Mouse (Mus musculus): ENCODE data around the gene Tpcn2. TPM values are rescaled to one million over a fixed set of nuclear protein-coding genes. Genes with fewer than 3 reads are reported as not detected.

Tpcn2 gene
- total and polyA plus RNA-seq, 3 experiments, result 1.9 to 7.9 (median 3.0) TPM

- peak overlapping the region; percentile 30 for H3K27ac ChIP-seq
- intact Hi-C loops (cut with DNase I), result loop anchor here (5.0 kb wide), 2 partner anchors 195 to 285 kb away; partner anchors contain the start of gene Ccnd1
- TF ChIP-seq CTCF (IDR thresholded peaks at IDR 0.05) (peak; percentile 62), POLR2A (IDR thresholded peaks at IDR 0.05; ENCODE audit: insufficient read depth, low read depth, low read length) (no peak), EP300 (IDR thresholded peaks at IDR 0.05; ENCODE audit: insufficient read depth, low read depth, low read length) (no peak)
- H3K36me3 ChIP-seq (ENCODE audit: control insufficient read depth, insufficient read depth, low read length), result no peaks in the 10 kb centered on the region
- 22% methylated on average over 2 of the region's 2 CpGs for WGBS
- no peak overlapping the region for H3K9ac ChIP-seq (ENCODE audit: low read depth, low read length)
- H3K4me3 ChIP-seq, result no peak overlapping the region
- DNase-seq, result peak; percentile 61 to 73
- peaks cover 6% of the 10 kb centered on the region for H3K4me1 ChIP-seq (ENCODE audit: control insufficient read depth, insufficient read depth, low read length)
- no peaks in the 10 kb centered on the region for H3K79me2 ChIP-seq (replicated peaks; ENCODE audit: control insufficient read depth, insufficient read depth, low read length)
- no peaks in the 10 kb centered on the region for H3K27me3 ChIP-seq (ENCODE audit: control insufficient read depth, insufficient read depth, low read length)
Measured at GRCm38 (mm10) chr7:145221841-145222689, 61.7 kb downstream of the Tpcn2 start.

GRCm38 (mm10) chr7:145221346-145221745 lies 62.5 kb downstream of the Tpcn2 start:
- no peak overlapping the region for H3K4me3 ChIP-seq
- no peak for DNase-seq
- 54% methylated on average over 2 of the region's 2 CpGs for WGBS
- H3K79me2 ChIP-seq (replicated peaks; ENCODE audit: control insufficient read depth, insufficient read depth, low read length), result no peaks in the 10 kb centered on the region
- H3K27ac ChIP-seq, result peak overlapping the region; percentile 30
- H3K27me3 ChIP-seq (ENCODE audit: control insufficient read depth, insufficient read depth, low read length), result no peaks in the 10 kb centered on the region
- TF ChIP-seq CTCF (IDR thresholded peaks at IDR 0.05), result no peak
- no peak for TF ChIP-seq EP300 (IDR thresholded peaks at IDR 0.05; ENCODE audit: insufficient read depth, low read depth, low read length)
- no peak for TF ChIP-seq POLR2A (IDR thresholded peaks at IDR 0.05; ENCODE audit: insufficient read depth, low read depth, low read length)
- no peaks in the 10 kb centered on the region for H3K36me3 ChIP-seq (ENCODE audit: control insufficient read depth, insufficient read depth, low read length)
- H3K4me1 ChIP-seq (ENCODE audit: control insufficient read depth, insufficient read depth, low read length), result peaks cover 6% of the 10 kb centered on the region
- intact Hi-C loops (cut with DNase I), result loop anchor here (5.0 kb wide), 2 partner anchors 194 to 284 kb away; partner anchors contain the start of gene Ccnd1
- no peak overlapping the region for H3K9ac ChIP-seq (ENCODE audit: low read depth, low read length)

GRCm38 (mm10) chr7:145219420-145219831 lies 64.4 kb downstream of the Tpcn2 start:
- no peak overlapping the region for H3K27ac ChIP-seq
- intact Hi-C loops (cut with DNase I), result no loop called here

DNA sequence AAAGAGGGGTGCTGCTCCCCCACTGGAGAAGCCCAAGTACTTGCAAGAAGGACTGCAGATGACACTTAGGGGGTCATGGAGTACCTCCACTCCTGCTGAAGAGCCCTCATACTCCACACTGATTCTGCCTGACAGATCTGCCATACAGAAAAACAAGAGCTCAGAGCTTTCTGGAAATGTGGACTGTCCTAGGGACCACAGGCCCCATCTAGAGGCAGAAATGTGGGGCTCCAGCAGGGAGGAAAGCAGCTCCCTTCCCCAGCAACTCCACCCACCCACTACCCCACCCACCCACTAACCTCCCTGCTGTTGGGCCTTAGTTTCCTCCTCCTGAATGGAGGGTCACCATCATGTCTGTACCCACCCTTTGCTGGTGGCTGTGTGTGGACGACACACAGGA lies 67.2 kb downstream of the Tpcn2 start:
- no peak for DNase-seq
- Histone ChIP-seq H3K27ac (no peak overlapping the region), H3K27me3 (ENCODE audit: control insufficient read depth, insufficient read depth, low read length) (no peaks in the 10 kb centered on the region), H3K9ac (ENCODE audit: low read depth, low read length) (no peak overlapping the region), H3K36me3 (ENCODE audit: control insufficient read depth, insufficient read depth, low read length) (no peaks in the 10 kb centered on the region), H3K4me3 (no peak overlapping the region), H3K79me2 (replicated peaks; ENCODE audit: control insufficient read depth, insufficient read depth, low read length) (no peaks in the 10 kb centered on the region), H3K4me1 (ENCODE audit: control insufficient read depth, insufficient read depth, low read length) (peaks cover 2% of the 10 kb centered on the region)
- TF ChIP-seq CTCF (IDR thresholded peaks at IDR 0.05) (peak; percentile 64), EP300 (IDR thresholded peaks at IDR 0.05; ENCODE audit: insufficient read depth, low read depth, low read length) (no peak), POLR2A (IDR thresholded peaks at IDR 0.05; ENCODE audit: insufficient read depth, low read depth, low read length) (no peak)
- intact Hi-C loops (cut with DNase I), result no loop called here
- WGBS, result 48% methylated on average over 1 of the region's 1 CpGs

More at GRCm38 (mm10) chr7:145219420-145219831, 64.4 kb downstream of the Tpcn2 start:
- no peak for TF ChIP-seq CTCF (IDR thresholded peaks at IDR 0.05)
- H3K36me3 ChIP-seq (ENCODE audit: control insufficient read depth, insufficient read depth, low read length), result no peaks in the 10 kb centered on the region
- H3K27me3 ChIP-seq (ENCODE audit: control insufficient read depth, insufficient read depth, low read length), result no peaks in the 10 kb centered on the region
- H3K4me1 ChIP-seq (ENCODE audit: control insufficient read depth, insufficient read depth, low read length), result peaks cover 6% of the 10 kb centered on the region
- no peak overlapping the region for H3K4me3 ChIP-seq
- WGBS, result 71% methylated on average over 9 of the region's 9 CpGs
- H3K79me2 ChIP-seq (replicated peaks; ENCODE audit: control insufficient read depth, insufficient read depth, low read length), result no peaks in the 10 kb centered on the region
- no peak overlapping the region for H3K9ac ChIP-seq (ENCODE audit: low read depth, low read length)
- no peak for DNase-seq

GRCm38 (mm10) chr7:145215476-145215875 lies 68.3 kb downstream of the Tpcn2 start:
- Histone ChIP-seq H3K4me3 (no peak overlapping the region), H3K4me1 (ENCODE audit: control insufficient read depth, insufficient read depth, low read length) (no peaks in the 10 kb centered on the region; the same call in 1 of the 2 replicates), H3K36me3 (ENCODE audit: control insufficient read depth, insufficient read depth, low read length) (no peaks in the 10 kb centered on the region), H3K79me2 (replicated peaks; ENCODE audit: control insufficient read depth, insufficient read depth, low read length) (no peaks in the 10 kb centered on the region), H3K27ac (0 out of 2 replicates have a peak overlapping the region, but pooled peaks have one; percentile 9), H3K27me3 (ENCODE audit: control insufficient read depth, insufficient read depth, low read length) (no peaks in the 10 kb centered on the region), H3K9ac (ENCODE audit: low read depth, low read length) (no peak overlapping the region)
- 61% methylated on average over 4 of the region's 4 CpGs for WGBS
- DNase-seq, result peak; percentile 55 to 77
- 0 out of 2 replicates have a peak, but pooled peaks have one; percentile 57 for TF ChIP-seq EP300 (IDR thresholded peaks at IDR 0.05; ENCODE audit: insufficient read depth, low read depth, low read length)
- no peak for TF ChIP-seq CTCF (IDR thresholded peaks at IDR 0.05)
- intact Hi-C loops (cut with DNase I), result no loop called here

All from heart, adult 2 months (tissue).